Mouse (Mus musculus): ENCODE measurements around the gene Rimbp2.

DNA sequence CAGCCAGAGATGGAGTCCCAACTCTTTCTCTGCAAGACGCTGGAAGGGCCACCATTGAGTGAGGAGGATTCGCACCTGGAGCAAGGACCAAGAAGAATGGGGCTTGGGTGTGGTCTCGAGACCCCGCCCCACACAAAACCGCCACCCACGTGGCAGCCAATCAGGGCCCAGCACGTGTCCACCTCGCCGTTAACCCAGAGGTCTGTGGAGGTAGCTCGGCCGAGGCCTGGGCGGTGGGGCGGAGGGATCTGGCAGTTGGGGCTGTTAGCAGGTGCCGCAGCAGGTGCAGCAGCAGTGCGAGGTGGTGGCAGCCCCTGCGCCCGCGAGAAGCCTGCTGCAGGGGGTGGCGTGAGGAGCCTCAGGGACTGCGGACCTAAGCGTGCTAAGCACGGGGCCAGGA lies 217.4 kb downstream of the Rimbp2 start:
- TF ChIP-seq HCFC1 (IDR thresholded peaks at IDR 0.05; ENCODE audit: low read depth, low read length) (no peak), USF2 (IDR thresholded peaks at IDR 0.05; ENCODE audit: borderline replicate concordance in 1 of 2, insufficient read depth in 1 of 2, low read depth in 1 of 2, low read length in 2 of 2) (no peak), EP300 (IDR thresholded peaks at IDR 0.05; ENCODE audit: low read depth in 1 of 2, low read length in 2 of 2) (no peak)

Measured in MEL (cell line).